Mouse (Mus musculus): ENCODE data around the gene Srms.
"Not testable (repeated sequence)": the region's sequence is repeated elsewhere in the genome, so short reads cannot be mapped to it uniquely, and the experiment has no call there.

The Srms gene

GRCm38 (mm10) chr2:181219538-181220216 is 6.7 kb upstream of the Srms start, which contains the start of gene Fndc11:
Gene Fndc11, plus strand, starts transcription at chr2:181220013.
- DNase-seq (ENCODE audit: low spot score), result no peak

- no peak for DNase-seq (ENCODE audit: low spot score)
Measured at GRCm38 (mm10) chr2:181218881-181219485, 6.0 kb upstream of the Srms start.

- DNase-seq (ENCODE audit: low spot score), result no peak
Measured at GRCm38 (mm10) chr2:181216037-181216436, 3.1 kb upstream of the Srms start.

GRCm38 (mm10) chr2:181212389-181213020 is 480 bp downstream of the Srms start:
- no peak for DNase-seq (ENCODE audit: low spot score)

- DNase-seq (ENCODE audit: low spot score), result no peak
Measured at GRCm38 (mm10) chr2:181206118-181206517, 6.9 kb downstream of the Srms start.

GRCm38 (mm10) chr2:181205678-181206077 is 7.3 kb downstream of the Srms start:
- no peak for DNase-seq (ENCODE audit: low spot score)

GRCm38 (mm10) chr2:181202886-181203285 is 10.1 kb downstream of the Srms start:
- DNase-seq (ENCODE audit: low spot score), result no peak

- no peak for DNase-seq (ENCODE audit: low spot score)
Measured at GRCm38 (mm10) chr2:181202422-181202821, 10.6 kb downstream of the Srms start, which contains the start of gene Ptk6. Gene Ptk6, minus strand, starts transcription at chr2:181202789.

GRCm38 (mm10) chr2:181201606-181202005 is 11.4 kb downstream of the Srms start:
- no peak for DNase-seq (ENCODE audit: low spot score)

- DNase-seq (ENCODE audit: low spot score), result no peak
Measured at GRCm38 (mm10) chr2:181196628-181197300, 16.2 kb downstream of the Srms start.

- no peak for DNase-seq (ENCODE audit: low spot score)
Measured at GRCm38 (mm10) chr2:181193044-181193443, 19.9 kb downstream of the Srms start.

GRCm38 (mm10) chr2:181191936-181192335 is 21.0 kb downstream of the Srms start:
- DNase-seq (ENCODE audit: low spot score), result no peak

- not testable (repeated sequence) for DNase-seq (ENCODE audit: low spot score)
Measured at GRCm38 (mm10) chr2:181191385-181191784, 21.6 kb downstream of the Srms start.

- no peak for DNase-seq (ENCODE audit: low spot score)
Measured at GRCm38 (mm10) chr2:181189321-181189720, 23.7 kb downstream of the Srms start.

GRCm38 (mm10) chr2:181188681-181189080 is 24.3 kb downstream of the Srms start:
- no peak for DNase-seq (ENCODE audit: low spot score)

- DNase-seq (ENCODE audit: low spot score), result peak; percentile 54
Measured at GRCm38 (mm10) chr2:181187121-181188000, 25.6 kb downstream of the Srms start, which contains the start of gene Ppdpf. Gene Ppdpf, plus strand, starts transcription at chr2:181187247.

- DNase-seq (ENCODE audit: low spot score), result peak; percentile 42
Measured at GRCm38 (mm10) chr2:181186635-181187034, 26.4 kb downstream of the Srms start.

- no peak for DNase-seq (ENCODE audit: low spot score)
Measured at GRCm38 (mm10) chr2:181180898-181181297, 32.1 kb downstream of the Srms start.

- no peak for DNase-seq (ENCODE audit: low spot score)
Measured at GRCm38 (mm10) chr2:181178471-181178870, 34.5 kb downstream of the Srms start.

GRCm38 (mm10) chr2:181178015-181178414 is 35.0 kb downstream of the Srms start:
- no peak for DNase-seq (ENCODE audit: low spot score)

- DNase-seq (ENCODE audit: low spot score), result no peak
Measured at GRCm38 (mm10) chr2:181174646-181175045, 38.3 kb downstream of the Srms start.

Measured in urinary bladder, postnatal 10 days (tissue).